Mouse (Mus musculus): ENCODE results near the gene D430041D05Rik. TPM values are rescaled to one million over a fixed set of nuclear protein-coding genes. Genes with fewer than 3 reads are reported as not detected.

The D430041D05Rik gene
- polyA plus RNA-seq, 1 experiment from 2014 or later, result 0.66 TPM

- H3K4me3 ChIP-seq (replicated peaks), result no peak overlapping the region
- H3K36me3 ChIP-seq, result no peaks in the 10 kb centered on the region
- 94% methylated on average over 4 of the region's 4 CpGs for WGBS
- H3K9me3 ChIP-seq (replicated peaks), result no peaks in the 10 kb centered on the region
- no peaks in the 10 kb centered on the region for H3K4me1 ChIP-seq
- H3K9ac ChIP-seq, result no peak overlapping the region
- ATAC-seq (replicated peaks; ENCODE audit: low FRiP score), result no peak
- H3K27me3 ChIP-seq, result no peaks in the 10 kb centered on the region
- H3K27ac ChIP-seq, result no peak overlapping the region
- no peak overlapping the region for H3K4me2 ChIP-seq
Observed at GRCm38 (mm10) chr2:104253341-104253740, 157.5 kb downstream of the D430041D05Rik start.

GRCm38 (mm10) chr2:104251647-104252046 is 159.2 kb downstream of the D430041D05Rik start:
- Histone ChIP-seq H3K36me3 (no peaks in the 10 kb centered on the region), H3K27ac (no peak overlapping the region), H3K4me2 (no peak overlapping the region), H3K9ac (no peak overlapping the region), H3K9me3 (replicated peaks) (no peaks in the 10 kb centered on the region), H3K4me1 (no peaks in the 10 kb centered on the region), H3K27me3 (no peaks in the 10 kb centered on the region), H3K4me3 (replicated peaks) (no peak overlapping the region)
- WGBS, result 66% methylated on average over 4 of the region's 4 CpGs
- ATAC-seq (replicated peaks; ENCODE audit: low FRiP score), result no peak

GRCm38 (mm10) chr2:104249856-104250255 is 161.0 kb downstream of the D430041D05Rik start:
- ATAC-seq (replicated peaks; ENCODE audit: low FRiP score), result no peak
- 62% methylated on average over 2 of the region's 2 CpGs for WGBS
- no peak overlapping the region for H3K27ac ChIP-seq
- no peaks in the 10 kb centered on the region for H3K9me3 ChIP-seq (replicated peaks)
- no peak overlapping the region for H3K4me2 ChIP-seq
- no peaks in the 10 kb centered on the region for H3K36me3 ChIP-seq
- H3K9ac ChIP-seq, result no peak overlapping the region
- no peaks in the 10 kb centered on the region for H3K27me3 ChIP-seq
- H3K4me1 ChIP-seq, result no peaks in the 10 kb centered on the region
- no peak overlapping the region for H3K4me3 ChIP-seq (replicated peaks)

GRCm38 (mm10) chr2:104246851-104247250 is 164.0 kb downstream of the D430041D05Rik start:
- Histone ChIP-seq H3K9me3 (replicated peaks) (no peaks in the 10 kb centered on the region), H3K4me3 (replicated peaks) (no peak overlapping the region), H3K36me3 (no peaks in the 10 kb centered on the region), H3K27ac (no peak overlapping the region), H3K4me1 (no peaks in the 10 kb centered on the region), H3K27me3 (no peaks in the 10 kb centered on the region), H3K9ac (no peak overlapping the region), H3K4me2 (no peak overlapping the region)
- no peak for ATAC-seq (replicated peaks; ENCODE audit: low FRiP score)
- 84% methylated on average over 4 of the region's 4 CpGs for WGBS

GRCm38 (mm10) chr2:104242055-104242454 is 168.8 kb downstream of the D430041D05Rik start:
- Histone ChIP-seq H3K4me3 (replicated peaks) (no peak overlapping the region), H3K27me3 (no peaks in the 10 kb centered on the region), H3K9ac (no peak overlapping the region), H3K36me3 (no peaks in the 10 kb centered on the region), H3K9me3 (replicated peaks) (no peaks in the 10 kb centered on the region), H3K4me1 (no peaks in the 10 kb centered on the region), H3K4me2 (no peak overlapping the region), H3K27ac (no peak overlapping the region)
- ATAC-seq (replicated peaks; ENCODE audit: low FRiP score), result no peak
- 93% methylated on average over 5 of the region's 5 CpGs for WGBS

GRCm38 (mm10) chr2:104237141-104237540 is 173.7 kb downstream of the D430041D05Rik start:
- H3K4me3 ChIP-seq (replicated peaks), result no peak overlapping the region
- no peak overlapping the region for H3K9ac ChIP-seq
- no peaks in the 10 kb centered on the region for H3K27me3 ChIP-seq
- no peak overlapping the region for H3K27ac ChIP-seq
- no peaks in the 10 kb centered on the region for H3K9me3 ChIP-seq (replicated peaks)
- no peaks in the 10 kb centered on the region for H3K36me3 ChIP-seq
- ATAC-seq (replicated peaks; ENCODE audit: low FRiP score), result no peak
- WGBS, result 74% methylated on average over 4 of the region's 4 CpGs
- H3K4me1 ChIP-seq, result no peaks in the 10 kb centered on the region
- no peak overlapping the region for H3K4me2 ChIP-seq

- H3K27ac ChIP-seq, result no peak overlapping the region
- WGBS, result 51% methylated on average over 2 of the region's 2 CpGs
- H3K4me3 ChIP-seq (replicated peaks), result no peak overlapping the region
- no peak for ATAC-seq (replicated peaks; ENCODE audit: low FRiP score)
- H3K36me3 ChIP-seq, result no peaks in the 10 kb centered on the region
- no peaks in the 10 kb centered on the region for H3K27me3 ChIP-seq
- H3K4me2 ChIP-seq, result no peak overlapping the region
- no peaks in the 10 kb centered on the region for H3K9me3 ChIP-seq (replicated peaks)
- no peaks in the 10 kb centered on the region for H3K4me1 ChIP-seq
- no peak overlapping the region for H3K9ac ChIP-seq
Observed at GRCm38 (mm10) chr2:104230444-104230843, 180.4 kb downstream of the D430041D05Rik start.

GRCm38 (mm10) chr2:104226057-104226456 is 184.8 kb downstream of the D430041D05Rik start:
- no peaks in the 10 kb centered on the region for H3K36me3 ChIP-seq
- no peak overlapping the region for H3K27ac ChIP-seq
- H3K4me3 ChIP-seq (replicated peaks), result no peak overlapping the region
- no peak overlapping the region for H3K9ac ChIP-seq
- no peaks in the 10 kb centered on the region for H3K9me3 ChIP-seq (replicated peaks)
- H3K4me1 ChIP-seq, result no peaks in the 10 kb centered on the region
- 87% methylated on average over 4 of the region's 4 CpGs for WGBS
- no peaks in the 10 kb centered on the region for H3K27me3 ChIP-seq
- no peak for ATAC-seq (replicated peaks; ENCODE audit: low FRiP score)
- no peak overlapping the region for H3K4me2 ChIP-seq

GRCm38 (mm10) chr2:104219733-104220391 is 191.0 kb downstream of the D430041D05Rik start:
- H3K4me2 ChIP-seq, result no peak overlapping the region
- no peaks in the 10 kb centered on the region for H3K27me3 ChIP-seq
- no peak overlapping the region for H3K27ac ChIP-seq
- peaks cover 19% of the 10 kb centered on the region for H3K4me1 ChIP-seq
- H3K4me3 ChIP-seq (replicated peaks), result no peak overlapping the region
- H3K9me3 ChIP-seq (replicated peaks), result no peaks in the 10 kb centered on the region
- H3K9ac ChIP-seq, result no peak overlapping the region
- 69% methylated on average over 14 of the region's 14 CpGs for WGBS
- ATAC-seq (replicated peaks; ENCODE audit: low FRiP score), result no peak
- no peaks in the 10 kb centered on the region for H3K36me3 ChIP-seq

- Histone ChIP-seq H3K36me3 (no peaks in the 10 kb centered on the region), H3K4me1 (peaks cover 19% of the 10 kb centered on the region), H3K9me3 (replicated peaks) (no peaks in the 10 kb centered on the region), H3K4me2 (0 out of 2 replicates have a peak overlapping the region, but pooled peaks have one; percentile 8), H3K4me3 (replicated peaks) (no peak overlapping the region), H3K9ac (no peak overlapping the region), H3K27me3 (no peaks in the 10 kb centered on the region), H3K27ac (no peak overlapping the region)
- ATAC-seq (replicated peaks; ENCODE audit: low FRiP score), result peak; percentile 55
- WGBS, result 26% methylated on average over 9 of the region's 9 CpGs
Observed at GRCm38 (mm10) chr2:104218588-104219065, 192.2 kb downstream of the D430041D05Rik start.

GRCm38 (mm10) chr2:104218114-104218513 is 192.7 kb downstream of the D430041D05Rik start:
- Histone ChIP-seq H3K9ac (no peak overlapping the region), H3K27ac (no peak overlapping the region), H3K4me3 (replicated peaks) (no peak overlapping the region), H3K4me1 (peaks cover 19% of the 10 kb centered on the region), H3K9me3 (replicated peaks) (no peaks in the 10 kb centered on the region), H3K36me3 (no peaks in the 10 kb centered on the region), H3K27me3 (no peaks in the 10 kb centered on the region), H3K4me2 (peak overlapping the region; percentile 8; the same call in 1 of the 2 replicates)
- WGBS, result 44% methylated on average over 10 of the region's 10 CpGs
- ATAC-seq (replicated peaks; ENCODE audit: low FRiP score), result no peak

- no peak overlapping the region for H3K4me3 ChIP-seq (replicated peaks)
- no peaks in the 10 kb centered on the region for H3K9me3 ChIP-seq (replicated peaks)
- no peaks in the 10 kb centered on the region for H3K36me3 ChIP-seq
- ATAC-seq (replicated peaks; ENCODE audit: low FRiP score), result no peak
- peaks cover 12% of the 10 kb centered on the region for H3K4me1 ChIP-seq
- no peak overlapping the region for H3K4me2 ChIP-seq
- 87% methylated on average over 2 of the region's 2 CpGs for WGBS
- H3K27ac ChIP-seq, result no peak overlapping the region
- no peak overlapping the region for H3K9ac ChIP-seq
- no peaks in the 10 kb centered on the region for H3K27me3 ChIP-seq
Observed at GRCm38 (mm10) chr2:104209408-104209807, 201.4 kb downstream of the D430041D05Rik start.

- H3K9ac ChIP-seq, result no peak overlapping the region
- 0 out of 2 replicates have a peak, but pooled peaks have one; percentile 25 for ATAC-seq (replicated peaks; ENCODE audit: low FRiP score)
- H3K4me3 ChIP-seq (replicated peaks), result no peak overlapping the region
- H3K9me3 ChIP-seq (replicated peaks), result no peaks in the 10 kb centered on the region
- no peaks in the 10 kb centered on the region for H3K36me3 ChIP-seq
- no peak overlapping the region for H3K4me2 ChIP-seq
- peaks cover 12% of the 10 kb centered on the region for H3K4me1 ChIP-seq
- WGBS, result 54% methylated on average over 5 of the region's 5 CpGs
- no peaks in the 10 kb centered on the region for H3K27me3 ChIP-seq
- no peak overlapping the region for H3K27ac ChIP-seq
Observed at GRCm38 (mm10) chr2:104208415-104208814, 202.4 kb downstream of the D430041D05Rik start.

All from kidney, embryonic 15.5 days (tissue).